Mouse (Mus musculus) layer of hippocampus, postnatal 25 days (tissue): ENCODE measurements around the gene Ube2h. TPM values are rescaled to one million over a fixed set of nuclear protein-coding genes. Genes with fewer than 3 reads are reported as not detected.

Experiments
- DNase-seq, 2 experiments: peaks; one replicate each; pipeline ENCODE4 v3.0.0; 2022; ENCODE audit warnings: mixed read lengths in 2 of 2, low spot score in 1 of 2; ENCODE audit errors: extremely low spot score in 1 of 2
- total RNA-seq, 2 experiments: library from RNA; stranded (reverse); gene quantifications; 2 replicates each; pipeline ENCODE4 v1.2.3; 2021

Gene Ube2h
- total RNA-seq, 2 experiments from 2014 or later, result 84.6 to 92.2 TPM

- no peak for DNase-seq
Measured at GRCm38 (mm10) chr6:30248708-30249107, 55.6 kb downstream of the Ube2h start.

GRCm38 (mm10) chr6:30245940-30246339, 58.4 kb downstream of the Ube2h start:
- no peak for DNase-seq

GRCm38 (mm10) chr6:30245397-30245796, 58.9 kb downstream of the Ube2h start:
- DNase-seq, result no peak

- no peak for DNase-seq
Measured at GRCm38 (mm10) chr6:30243347-30244007, 60.9 kb downstream of the Ube2h start.

GRCm38 (mm10) chr6:30242928-30243327, 61.4 kb downstream of the Ube2h start:
- DNase-seq, result no peak

GRCm38 (mm10) chr6:30240105-30240504, 64.2 kb downstream of the Ube2h start:
- DNase-seq, result no peak

- DNase-seq, result no peak
Measured at GRCm38 (mm10) chr6:30239207-30239606, 65.1 kb downstream of the Ube2h start.

- DNase-seq, result no peak
Measured at GRCm38 (mm10) chr6:30238079-30238478, 66.3 kb downstream of the Ube2h start.

- no peak for DNase-seq
Measured at GRCm38 (mm10) chr6:30236564-30236963, 67.8 kb downstream of the Ube2h start.

- no peak for DNase-seq
Measured at GRCm38 (mm10) chr6:30231758-30232293, 72.5 kb downstream of the Ube2h start.

- no peak for DNase-seq
Measured at GRCm38 (mm10) chr6:30230246-30230645, 74.1 kb downstream of the Ube2h start.

GRCm38 (mm10) chr6:30228921-30229320, 75.4 kb downstream of the Ube2h start:
- no peak for DNase-seq

- no peak for DNase-seq
Measured at GRCm38 (mm10) chr6:30228353-30228752, 76.0 kb downstream of the Ube2h start.

- DNase-seq, result no peak
Measured at GRCm38 (mm10) chr6:30226971-30227700, 77.2 kb downstream of the Ube2h start.

- DNase-seq, result no peak
Measured at GRCm38 (mm10) chr6:30224693-30225092, 79.6 kb downstream of the Ube2h start.

GRCm38 (mm10) chr6:30222321-30222720, 82.0 kb downstream of the Ube2h start:
- no peak for DNase-seq

- no peak for DNase-seq
Measured at GRCm38 (mm10) chr6:30217581-30217980, 86.8 kb downstream of the Ube2h start.

GRCm38 (mm10) chr6:30212468-30212867, 91.9 kb downstream of the Ube2h start:
- no peak for DNase-seq

GRCm38 (mm10) chr6:30211641-30212455, 92.5 kb downstream of the Ube2h start:
- no peak for DNase-seq

- DNase-seq, result peak; percentile 46 to 86
Measured at GRCm38 (mm10) chr6:30210788-30211187, 93.6 kb downstream of the Ube2h start.

GRCm38 (mm10) chr6:30208844-30209243, 95.5 kb downstream of the Ube2h start:
- DNase-seq, result no peak
